Mouse (Mus musculus) kidney, embryonic 15.5 days (tissue): ENCODE measurements around the gene Bod1l. TPM values are rescaled to one million over a fixed set of nuclear protein-coding genes. Genes with fewer than 3 reads are reported as not detected.

Experiments
- ATAC-seq: fragments of 200-750 bp; cut with Nextera tagmentation; replicated peaks from 2 replicates; pipeline ENCODE4 v1.8.0; 2017; ENCODE audit warnings: moderate TSS enrichment; ENCODE audit not compliant: low FRiP score
- H3K27ac ChIP-seq: fragments of 300-500 bp; sonication (generic); 2 replicates; pipeline ENCODE4 v1.5.1; 2015; ENCODE audit warnings: mild to moderate bottlenecking, inconsistent platforms
- H3K27me3 ChIP-seq: fragments of 300-500 bp; sonication (generic); 2 replicates; pipeline ENCODE4 v1.6.1; 2015; ENCODE audit warnings: inconsistent platforms
- H3K36me3 ChIP-seq: fragments of 300-500 bp; sonication (generic); 2 replicates; pipeline ENCODE4 v1.6.1; 2015; ENCODE audit warnings: inconsistent platforms
- H3K4me1 ChIP-seq: fragments of 300-500 bp; sonication (generic); 2 replicates; pipeline ENCODE4 v1.6.1; 2015; ENCODE audit warnings: inconsistent platforms
- H3K4me2 ChIP-seq: fragments of 300-500 bp; sonication (generic); 2 replicates; pipeline ENCODE4 v1.6.1; 2015; ENCODE audit warnings: moderate library complexity, mild to moderate bottlenecking, inconsistent platforms
- H3K4me3 ChIP-seq: fragments of 300-500 bp; sonication (generic); replicated peaks from 2 replicates; pipeline ENCODE4 v1.5.1; 2015; ENCODE audit warnings: mild to moderate bottlenecking, inconsistent platforms
- H3K9ac ChIP-seq: fragments of 300-500 bp; sonication (generic); 2 replicates; pipeline ENCODE4 v1.6.1; 2015; ENCODE audit warnings: mild to moderate bottlenecking, inconsistent platforms
- H3K9me3 ChIP-seq: fragments of 300-500 bp; sonication (generic); replicated peaks from 2 replicates; pipeline ENCODE4 v1.6.1; 2016; ENCODE audit warnings: inconsistent platforms
- WGBS: fragments of 180-500 bp; shearing (Covaris S2); methylation state at CpG from one replicate; pipeline ENCODE4 v1.1.7; 2015; ENCODE audit warnings: mixed read lengths; 5-methylcytosine and 5-hydroxymethylcytosine counted together
- polyA plus RNA-seq: library from polyadenylated mRNA; unstranded; fragments of >200 nt; fragmentation: Nextera tagmentation; extraction: Ambion mirVana; gene quantifications from 2 replicates; pipeline ENCODE4 v1.2.1, GENCODE M21; 2015

Bod1l gene
- polyA plus RNA-seq = 22.4 and 24.2 TPM in 2 replicates

DNA sequence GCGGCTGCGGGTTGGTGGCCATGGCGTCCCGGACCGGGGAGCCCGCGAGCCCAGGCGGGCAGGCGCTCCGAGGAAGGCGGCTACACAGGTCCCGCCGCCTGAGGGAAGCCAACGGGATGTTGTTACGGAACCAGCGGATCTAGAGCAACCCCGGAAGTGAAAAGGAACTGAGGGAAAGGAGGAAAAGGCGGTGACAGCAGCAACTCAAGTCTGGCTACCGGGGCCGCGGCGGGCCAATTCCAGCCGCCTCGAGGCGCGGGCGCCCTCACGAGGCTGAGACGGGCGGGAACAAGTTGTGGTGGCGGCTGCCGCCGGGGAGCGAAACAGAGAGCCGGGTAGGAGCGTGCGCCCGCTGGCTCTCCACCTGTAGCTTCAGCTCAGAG, at the start of gene Bod1l:
Bod1l (minus strand) TSS at position 169 of the 383 bp plus-strand sequence.
- ATAC-seq = peak; percentile 97

DNA sequence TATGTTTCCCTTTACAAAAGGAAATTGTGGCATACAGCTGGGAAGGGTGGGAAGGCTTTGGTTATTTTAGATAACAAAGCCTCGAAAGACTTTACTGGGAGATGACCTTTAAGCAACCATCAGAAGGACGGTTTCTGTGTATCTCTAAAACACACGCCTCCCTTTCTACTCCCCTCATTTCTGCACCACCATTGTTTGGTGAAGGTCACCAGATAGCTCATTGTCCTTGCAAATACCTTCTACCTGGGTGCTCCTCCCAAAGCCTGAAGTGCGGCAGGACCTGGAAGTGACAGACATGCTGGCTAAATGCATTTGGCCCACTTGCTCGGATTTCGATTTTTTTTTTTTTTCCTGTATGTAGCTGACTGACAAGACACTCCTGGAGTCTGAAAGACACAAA, 49.2 kb upstream of the Bod1l start:
- Histone ChIP-seq H3K27ac (no peak overlapping the region), H3K36me3 (no peaks in the 10 kb centered on the region), H3K9ac (no peak overlapping the region), H3K4me1 (no peaks in the 10 kb centered on the region), H3K4me3 (no peak overlapping the region), H3K27me3 (no peaks in the 10 kb centered on the region), H3K9me3 (no peaks in the 10 kb centered on the region), H3K4me2 (no peak overlapping the region)
- no peak for ATAC-seq
- WGBS = 75% methylated on average over 6 of the region's 6 CpGs

More for the DNA sequence above, at the start of gene Bod1l:
- 0% methylated on average over 38 of the region's 38 CpGs for WGBS
- H3K9ac ChIP-seq = peak within 1 kb of the TSS; percentile 87
- peak within 1 kb of the TSS; percentile 66 for H3K27ac ChIP-seq
- H3K4me3 ChIP-seq = peak within 1 kb of the TSS; percentile 91
- peaks cover 18% of the 10 kb centered on the region for H3K4me1 ChIP-seq
- H3K9me3 ChIP-seq = no peaks in the 10 kb centered on the region
- peaks cover 8% of the 10 kb centered on the region for H3K36me3 ChIP-seq
- no peaks in the 10 kb centered on the region for H3K27me3 ChIP-seq
- H3K4me2 ChIP-seq = peak within 1 kb of the TSS; percentile 65

DNA sequence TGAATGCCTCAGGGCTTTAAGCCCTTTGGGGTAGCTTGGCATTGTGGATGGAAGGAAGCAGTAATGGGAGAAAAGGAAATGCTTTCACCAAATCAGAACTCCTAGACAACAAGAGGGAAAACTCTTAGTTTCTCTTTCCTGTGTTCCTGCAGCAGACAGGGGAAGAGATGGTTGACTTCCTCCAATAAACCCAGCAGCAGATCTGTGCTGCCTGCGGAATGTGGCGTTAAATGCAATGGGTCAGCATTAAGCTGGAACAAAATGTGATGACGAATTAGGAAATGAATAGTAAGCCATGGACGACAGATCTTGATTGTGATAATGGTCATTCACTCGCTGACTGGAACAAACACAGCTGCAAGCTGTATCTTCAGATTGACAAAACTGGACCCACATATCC, 46.8 kb upstream of the Bod1l start:
- H3K27me3 ChIP-seq = no peaks in the 10 kb centered on the region
- H3K27ac ChIP-seq = no peak overlapping the region
- H3K4me2 ChIP-seq = no peak overlapping the region
- no peak overlapping the region for H3K4me3 ChIP-seq
- H3K9ac ChIP-seq = no peak overlapping the region
- no peaks in the 10 kb centered on the region for H3K9me3 ChIP-seq
- no peaks in the 10 kb centered on the region for H3K4me1 ChIP-seq
- H3K36me3 ChIP-seq = no peaks in the 10 kb centered on the region
- no peak for ATAC-seq
- 56% methylated on average over 5 of the region's 5 CpGs for WGBS

DNA sequence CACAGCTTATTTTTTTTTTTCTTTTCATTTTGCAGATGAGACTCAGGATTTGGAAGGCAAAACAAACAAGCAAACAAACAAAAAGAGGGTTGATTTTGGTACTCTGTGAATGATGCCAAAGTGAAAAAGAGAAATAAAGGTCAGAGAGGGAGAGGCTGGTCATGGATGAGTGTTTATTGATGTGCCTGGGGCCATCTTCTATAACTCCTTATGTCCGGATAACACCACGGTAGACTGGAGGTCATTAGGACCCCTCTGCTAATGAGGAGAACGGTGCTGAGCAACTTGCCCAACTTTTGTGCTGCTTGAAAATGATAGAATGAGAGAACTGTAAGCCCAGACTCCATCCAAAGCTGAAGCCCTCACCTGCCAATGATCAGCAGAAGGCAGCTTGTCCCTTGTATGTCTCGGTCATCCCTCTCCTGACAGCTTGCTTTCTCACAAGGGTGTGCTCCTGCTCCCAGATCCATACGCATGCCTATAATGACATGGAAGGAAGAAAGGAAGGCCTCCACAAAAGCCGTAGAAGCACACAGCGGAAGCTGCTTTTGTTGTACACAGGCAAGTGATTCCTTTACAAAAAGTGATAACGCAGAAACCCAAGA, 45.2 kb upstream of the Bod1l start:
- Histone ChIP-seq H3K27me3 (0 out of 2 replicates have a peak, but pooled peaks cover 6% of the 10 kb centered on the region), H3K4me1 (no peaks in the 10 kb centered on the region), H3K4me3 (no peak overlapping the region), H3K9ac (no peak overlapping the region), H3K9me3 (no peaks in the 10 kb centered on the region), H3K36me3 (no peaks in the 10 kb centered on the region), H3K4me2 (no peak overlapping the region), H3K27ac (no peak overlapping the region)
- ATAC-seq = no peak
- 75% methylated on average over 8 of the region's 8 CpGs for WGBS

DNA sequence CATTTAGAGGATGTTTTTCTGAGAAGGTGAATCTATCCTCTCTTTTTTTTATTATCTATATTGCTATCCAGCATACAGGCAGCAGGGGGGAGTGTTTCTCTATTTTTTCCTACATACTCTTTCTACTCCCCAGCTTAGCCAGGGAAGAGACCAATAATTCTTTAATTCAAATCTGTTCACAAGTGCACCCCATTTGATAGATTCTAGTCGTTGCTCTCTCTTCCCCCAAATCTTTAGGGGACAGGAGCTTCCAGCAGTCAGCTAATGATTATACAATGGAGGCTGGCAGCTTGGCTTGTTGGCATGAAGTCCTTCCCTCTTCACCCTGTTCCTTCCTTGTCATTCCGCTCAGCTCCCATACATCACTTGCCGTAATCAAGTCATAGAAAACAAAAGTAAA, 44.7 kb upstream of the Bod1l start:
- H3K27ac ChIP-seq = no peak overlapping the region
- H3K4me3 ChIP-seq = no peak overlapping the region
- ATAC-seq = no peak
- H3K9ac ChIP-seq = no peak overlapping the region
- 0 out of 2 replicates have a peak, but pooled peaks cover 6% of the 10 kb centered on the region for H3K27me3 ChIP-seq
- no peaks in the 10 kb centered on the region for H3K36me3 ChIP-seq
- no peaks in the 10 kb centered on the region for H3K4me1 ChIP-seq
- 54% methylated on average over 3 of the region's 3 CpGs for WGBS
- H3K9me3 ChIP-seq = no peaks in the 10 kb centered on the region
- H3K4me2 ChIP-seq = no peak overlapping the region

DNA sequence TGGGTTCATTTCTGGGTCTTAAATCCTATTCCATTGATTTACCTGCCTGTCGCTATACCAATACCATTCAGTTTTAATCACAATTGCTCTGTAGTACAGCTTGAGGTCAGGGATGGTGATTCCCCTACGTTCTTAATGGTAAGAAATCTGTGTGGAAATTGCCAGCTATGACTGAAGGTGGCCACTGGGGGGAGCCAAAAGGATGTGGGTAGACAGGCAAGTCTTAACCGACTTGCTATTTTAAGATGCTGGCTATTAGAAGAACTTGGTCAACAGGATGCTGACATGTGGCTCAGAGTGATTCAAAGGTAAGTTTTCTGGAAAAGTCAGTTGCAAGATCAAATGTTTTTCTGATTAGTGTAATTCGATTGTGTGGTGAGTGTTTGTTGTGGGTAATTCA, 43.6 kb upstream of the Bod1l start:
- no peak overlapping the region for H3K9ac ChIP-seq
- H3K4me3 ChIP-seq = no peak overlapping the region
- no peak overlapping the region for H3K4me2 ChIP-seq
- WGBS = 16% methylated on average over 4 of the region's 4 CpGs
- H3K27me3 ChIP-seq = 0 out of 2 replicates have a peak, but pooled peaks cover 6% of the 10 kb centered on the region
- no peak for ATAC-seq
- no peaks in the 10 kb centered on the region for H3K36me3 ChIP-seq
- H3K4me1 ChIP-seq = no peaks in the 10 kb centered on the region
- no peak overlapping the region for H3K27ac ChIP-seq
- H3K9me3 ChIP-seq = no peaks in the 10 kb centered on the region

DNA sequence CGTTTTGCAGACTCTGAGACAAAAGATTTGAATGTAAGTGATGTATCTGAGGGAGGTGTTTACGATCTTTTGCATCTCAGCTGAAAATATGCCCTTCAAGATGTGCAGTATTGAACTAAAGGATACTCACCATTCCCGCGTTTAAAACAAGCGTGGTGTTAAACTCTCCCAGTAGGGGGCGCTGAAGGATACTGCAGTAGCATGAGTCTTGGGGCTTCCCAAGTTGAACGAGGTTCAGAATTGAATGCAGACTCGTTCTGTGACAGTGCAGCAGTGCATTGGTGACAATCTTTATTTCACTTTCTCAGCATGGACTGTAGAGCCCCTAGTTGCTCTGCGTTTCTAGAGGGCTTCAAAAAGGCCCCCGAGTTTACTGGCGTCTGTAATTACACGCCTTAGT, 40.4 kb upstream of the Bod1l start:
- Histone ChIP-seq H3K9ac (no peak overlapping the region), H3K4me2 (peak overlapping the region; percentile 31; the same call in 1 of the 2 replicates), H3K4me1 (no peaks in the 10 kb centered on the region), H3K36me3 (no peaks in the 10 kb centered on the region), H3K9me3 (no peaks in the 10 kb centered on the region), H3K4me3 (no peak overlapping the region), H3K27ac (no peak overlapping the region), H3K27me3 (0 out of 2 replicates have a peak, but pooled peaks cover 6% of the 10 kb centered on the region)
- peak; percentile 62; the same call in 1 of the 2 replicates for ATAC-seq
- WGBS = 10% methylated on average over 12 of the region's 12 CpGs

DNA sequence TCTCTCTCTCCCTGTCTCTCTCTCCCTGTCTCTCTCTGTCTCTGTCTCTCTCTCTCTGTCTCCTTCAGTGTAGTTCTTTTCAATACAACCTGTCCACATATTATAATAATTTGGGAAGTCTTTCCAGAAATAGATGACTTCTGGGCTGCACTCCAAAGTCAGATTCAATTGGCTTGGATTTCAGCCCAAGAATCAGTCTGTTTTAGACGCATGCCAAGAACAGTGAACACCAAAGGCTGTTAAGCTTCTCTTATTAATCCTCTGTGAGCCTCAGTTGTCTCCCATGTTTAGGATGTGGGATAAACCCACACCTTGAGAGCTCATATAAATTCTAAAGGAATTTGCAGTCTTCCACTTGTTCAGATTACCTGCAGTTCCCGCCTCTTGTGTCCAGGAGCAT, 27.0 kb upstream of the Bod1l start:
- H3K4me3 ChIP-seq = no peak overlapping the region

DNA sequence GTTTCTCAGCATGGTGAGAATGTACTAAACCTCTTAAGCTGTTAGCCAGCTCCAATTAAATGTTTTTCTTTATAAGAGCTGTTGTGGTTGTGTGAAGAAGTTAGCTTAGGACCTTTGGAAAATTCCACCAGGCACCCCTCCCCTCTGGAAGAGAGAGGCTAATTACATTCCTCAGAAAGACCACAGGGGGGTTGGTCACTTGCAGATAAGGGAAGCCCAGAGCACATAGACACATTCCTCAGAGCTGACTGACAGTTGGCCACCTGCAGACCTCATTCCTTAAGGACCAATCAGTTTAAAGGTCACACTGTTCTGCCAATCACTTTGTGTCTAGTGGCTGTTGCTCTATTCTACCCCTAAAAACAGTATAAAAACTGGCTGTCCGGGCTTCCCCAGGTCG, 11.7 kb upstream of the Bod1l start:
- Histone ChIP-seq H3K4me3 (no peak overlapping the region), H3K4me1 (no peaks in the 10 kb centered on the region), H3K9me3 (no peaks in the 10 kb centered on the region), H3K27me3 (no peaks in the 10 kb centered on the region), H3K9ac (no peak overlapping the region), H3K27ac (no peak overlapping the region), H3K4me2 (no peak overlapping the region), H3K36me3 (no peaks in the 10 kb centered on the region)
- 76% methylated on average over 2 of the region's 2 CpGs for WGBS
- ATAC-seq = no peak

More for the DNA sequence above, 27.0 kb upstream of the Bod1l start:
- Histone ChIP-seq H3K4me1 (no peaks in the 10 kb centered on the region), H3K9me3 (no peaks in the 10 kb centered on the region; the same call in 1 of the 2 replicates), H3K27me3 (no peaks in the 10 kb centered on the region), H3K4me2 (no peak overlapping the region), H3K9ac (no peak overlapping the region), H3K27ac (no peak overlapping the region), H3K36me3 (no peaks in the 10 kb centered on the region)
- no peak for ATAC-seq
- WGBS = 77% methylated on average over 2 of the region's 2 CpGs

DNA sequence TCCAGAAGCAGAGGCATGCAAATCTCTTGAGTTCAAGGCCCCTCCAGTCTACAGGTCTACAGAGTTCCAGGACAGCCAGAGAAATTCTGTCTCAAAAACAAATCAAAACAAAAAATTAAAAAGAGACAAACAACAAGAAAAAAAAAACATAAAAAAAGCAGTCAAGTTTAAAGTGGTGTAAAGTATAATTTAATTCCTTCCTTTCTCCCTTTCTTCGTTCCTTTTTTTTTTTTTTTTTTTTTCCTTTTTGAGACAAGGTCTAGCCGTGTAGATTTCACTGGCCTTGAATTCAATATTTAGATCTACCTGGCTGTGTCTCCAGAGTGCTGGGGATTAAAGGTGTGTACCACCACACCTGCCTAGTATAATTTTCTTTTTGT, 1.4 kb upstream of the Bod1l start:
- Histone ChIP-seq H3K27me3 (no peaks in the 10 kb centered on the region), H3K4me1 (peaks cover 18% of the 10 kb centered on the region), H3K9me3 (no peaks in the 10 kb centered on the region), H3K27ac (no peak overlapping the region), H3K36me3 (peaks cover 8% of the 10 kb centered on the region), H3K4me2 (peak overlapping the region; percentile 65), H3K4me3 (peak overlapping the region; percentile 91), H3K9ac (0 out of 2 replicates have a peak overlapping the region, but pooled peaks have one; percentile 26)
- ATAC-seq = no peak
- 66% methylated on average over 2 of the region's 2 CpGs for WGBS

DNA sequence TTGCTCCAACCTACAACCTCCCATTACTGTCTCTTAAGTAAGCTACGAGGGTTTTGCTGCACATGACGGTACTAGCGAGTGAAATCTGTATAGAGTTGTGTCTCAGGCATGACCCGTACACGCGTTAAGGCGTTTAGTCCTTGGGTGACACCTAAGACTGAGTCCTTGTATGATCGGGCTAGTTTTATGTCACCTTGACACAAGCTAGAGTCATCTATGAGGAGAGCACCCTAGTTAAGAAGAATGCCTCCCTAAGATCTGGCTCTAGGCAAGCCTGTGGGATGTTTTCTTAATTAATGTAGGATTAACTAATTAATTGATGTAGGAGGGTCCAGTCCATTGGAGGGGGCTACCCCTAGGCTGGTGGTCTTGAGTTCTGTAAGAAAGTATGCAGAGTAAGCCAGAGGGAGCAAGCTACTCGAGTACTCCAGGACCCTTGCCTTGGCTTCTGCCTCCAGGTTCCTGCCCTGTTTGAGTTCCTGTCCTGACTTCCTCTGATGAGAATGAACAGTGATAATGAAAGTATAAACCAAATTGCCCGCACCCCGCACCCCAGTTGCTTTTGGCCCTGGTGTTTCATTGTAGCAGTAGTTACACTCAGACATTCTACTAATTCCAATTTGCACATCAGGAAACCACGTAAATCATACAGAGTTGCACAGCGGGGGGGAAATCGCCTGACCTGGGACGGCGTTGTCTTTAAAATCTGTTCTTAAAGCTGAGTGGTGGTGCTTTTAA, 874 bp upstream of the Bod1l start:
- Histone ChIP-seq H3K36me3 (peaks cover 8% of the 10 kb centered on the region), H3K4me3 (peak overlapping the region; percentile 91), H3K27me3 (no peaks in the 10 kb centered on the region), H3K9ac (peak overlapping the region; percentile 26; the same call in 1 of the 2 replicates), H3K27ac (0 out of 2 replicates have a peak overlapping the region, but pooled peaks have one; percentile 37), H3K9me3 (no peaks in the 10 kb centered on the region), H3K4me1 (peaks cover 18% of the 10 kb centered on the region), H3K4me2 (peak overlapping the region; percentile 65)
- peak; percentile 44 for ATAC-seq
- 22% methylated on average over 16 of the region's 16 CpGs for WGBS

DNA sequence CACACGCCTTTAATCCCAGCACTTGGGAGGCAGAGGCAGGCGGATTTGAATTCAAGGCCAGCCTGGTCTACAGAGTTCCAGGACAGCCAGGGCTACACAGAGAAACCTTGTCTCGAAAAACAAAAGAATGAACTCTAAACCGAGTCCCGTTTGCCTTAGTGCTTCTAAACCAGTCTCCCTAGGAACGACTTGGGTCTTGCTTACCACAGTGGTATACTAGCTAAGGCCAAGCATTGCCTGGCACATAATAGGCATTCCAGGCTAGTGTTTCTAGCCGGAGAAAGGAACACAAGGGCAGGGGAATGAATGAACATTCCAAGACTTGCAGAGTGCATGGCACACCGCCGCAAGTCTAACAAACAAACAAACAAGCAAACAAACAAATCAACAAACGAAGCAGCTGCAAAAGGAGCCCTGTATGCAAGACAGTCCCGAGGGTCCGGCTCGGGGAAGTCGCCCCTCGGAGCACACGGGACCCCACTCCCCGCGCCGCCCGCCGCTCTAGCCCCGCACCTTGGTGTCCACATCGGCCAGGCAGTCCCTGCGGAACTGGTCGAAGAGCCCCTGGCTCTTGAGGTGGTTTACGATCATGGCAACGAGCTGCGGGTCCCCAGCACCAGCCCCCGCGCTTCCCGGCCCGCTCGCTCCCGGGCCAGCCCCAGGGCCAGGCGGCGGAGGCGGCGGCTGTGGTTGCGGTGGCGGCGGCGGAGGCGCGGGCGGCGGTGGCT, 532 bp downstream of the Bod1l start:
- Histone ChIP-seq H3K4me3 (peak overlapping the region; percentile 91), H3K9me3 (no peaks in the 10 kb centered on the region), H3K4me2 (peak overlapping the region; percentile 65), H3K27ac (peak overlapping the region; percentile 66), H3K4me1 (peaks cover 18% of the 10 kb centered on the region), H3K27me3 (no peaks in the 10 kb centered on the region), H3K36me3 (peaks cover 8% of the 10 kb centered on the region), H3K9ac (peak overlapping the region; percentile 87)
- 1% methylated on average over 46 of the region's 46 CpGs for WGBS
- ATAC-seq = 0 out of 2 replicates have a peak, but pooled peaks have one; percentile 2
